Mouse (Mus musculus) megakaryocyte, embryonic 14.5 days (primary cell): Measurements from ENCODE around the gene Tnc. TPM values are rescaled to one million over a fixed set of nuclear protein-coding genes. Genes with fewer than 3 reads are reported as not detected.

Experiments used
- H3K27me3 ChIP-seq: replicated peaks from 2 replicates; pipeline ENCODE3; 2012; ENCODE audit warnings: inconsistent platforms
- H3K36me3 ChIP-seq: replicated peaks from 2 replicates; pipeline ENCODE3; 2012; ENCODE audit warnings: low read length, inconsistent platforms, mixed read lengths
- H3K4me1 ChIP-seq: 2 replicates; pipeline ENCODE4 v1.6.1; 2012; ENCODE audit warnings: inconsistent platforms
- H3K4me3 ChIP-seq: replicated peaks from 2 replicates; pipeline ENCODE3; 2012; ENCODE audit warnings: moderate library complexity, mild to moderate bottlenecking, inconsistent platforms
- H3K9me3 ChIP-seq: 2 replicates; pipeline ENCODE4 v1.6.1; 2012; ENCODE audit warnings: inconsistent platforms
- FLI1 ChIP-seq: IDR thresholded peaks from 2 replicates; pipeline ENCODE4 v1.6.1; 2012; ENCODE audit warnings: low read length, inconsistent platforms, mixed read lengths
- GATA1 ChIP-seq: IDR thresholded peaks from 3 replicates; pipeline ENCODE4 v1.6.1; 2012; ENCODE audit warnings: mixed read lengths, low read length, inconsistent platforms, borderline replicate concordance
- polyA plus RNA-seq: library from polyadenylated mRNA; stranded (reverse); fragments of >175 nt; gene quantifications from 2 replicates; pipeline ENCODE4 v1.2.3, GENCODE M21; 2012; ENCODE audit warnings: low replicate concordance; ENCODE audit not compliant: insufficient read depth

Tnc gene
- polyA plus RNA-seq, 1 experiment = not detected

GRCm38 (mm10) chr4:63916753-63917152 lies 130.1 kb downstream of the Tnc start:
- no peak for TF ChIP-seq GATA1
- TF ChIP-seq FLI1 = no peak
- Histone ChIP-seq H3K4me3 (no peak overlapping the region), H3K9me3 (no peaks in the 10 kb centered on the region), H3K4me1 (no peaks in the 10 kb centered on the region), H3K27me3 (no peaks in the 10 kb centered on the region), H3K36me3 (no peaks in the 10 kb centered on the region)

GRCm38 (mm10) chr4:63916288-63916687 lies 130.5 kb downstream of the Tnc start:
- Histone ChIP-seq H3K27me3 (no peaks in the 10 kb centered on the region), H3K36me3 (no peaks in the 10 kb centered on the region), H3K9me3 (no peaks in the 10 kb centered on the region), H3K4me3 (no peak overlapping the region), H3K4me1 (no peaks in the 10 kb centered on the region)
- no peak for TF ChIP-seq FLI1
- no peak for TF ChIP-seq GATA1

Other genes with a start within 250 kb of the Tnc start
- gene Tnfsf8, start 185.7 kb downstream of the Tnc start, polyA plus RNA-seq = 0.07 TPM in 1 of 2 replicates, not detected in the other